In genomic region chr11:79977747-79978146, GRCm38 (mm10) we compare ENCODE assay signal across 4 mouse cellular contexts. TPM values are rescaled to one million over a fixed set of nuclear protein-coding genes. Genes with fewer than 3 reads are reported as not detected.
DNase-seq lines count a peak whose midpoint lies in the region; TF ChIP-seq lines count a peak whose summit lies in the region.
"Not testable (repeated sequence)": the region's sequence is repeated elsewhere in the genome, so short reads cannot be mapped to it uniquely, and the experiment has no call there.

No protein-coding gene starts in this region.

- TF ChIP-seq CTCF in ES-Bruce4 (IDR thresholded peaks at IDR 0.05; ENCODE audit: low read depth, low read length); MEL (IDR thresholded peaks at IDR 0.05 in 2 of 3, conservative IDR thresholded peaks at IDR 0.05 in 1 of 3; ENCODE audit: control insufficient read depth in 1 of 3, insufficient read depth in 1 of 3, low read depth in 2 of 3, low read length in 3 of 3, poor library complexity in 1 of 3, severe bottlenecking in 1 of 3): not testable (repeated sequence)

- DNase-seq in ES-E14 (ENCODE audit: low read depth, low spot score); MEL (ENCODE audit: low read depth, low spot score): not testable (repeated sequence)
- peak; percentile 45 for DNase-seq in R1 (ENCODE audit: low read depth, low spot score)

- not testable (repeated sequence) for TF ChIP-seq RAD21 in MEL (IDR thresholded peaks at IDR 0.05; ENCODE audit: low read depth, low read length)

- not testable (repeated sequence) for H3K4me1 ChIP-seq in ES-Bruce4 (ENCODE audit: control insufficient read depth, insufficient read depth, low read length); ES-E14 (ENCODE audit: control insufficient read depth in 2 of 2, insufficient read depth in 2 of 2, low read length in 2 of 2, poor library complexity in 1 of 2); MEL (ENCODE audit: control insufficient read depth in 1 of 2, insufficient read depth in 2 of 2, low read length in 2 of 2)

- in situ Hi-C loops in ES-E14 (cut with MboI; ENCODE audit: low sequenced_read_pairs in 2 of 2, unreplicated experiment in 2 of 2) = not testable (repeated sequence)

- TF ChIP-seq EP300 in ES-Bruce4 (IDR thresholded peaks at IDR 0.05; ENCODE audit: insufficient read depth, low read depth, low read length); MEL (IDR thresholded peaks at IDR 0.05; ENCODE audit: low read depth in 1 of 2, low read length in 2 of 2): not testable (repeated sequence)

- H3K79me2 ChIP-seq in MEL (ENCODE audit: control insufficient read depth, insufficient read depth, low read length, poor library complexity) = not testable (repeated sequence)

- not testable (repeated sequence) for H3K27me3 ChIP-seq in ES-Bruce4 (ENCODE audit: control insufficient read depth, insufficient read depth, low read length, poor library complexity, severe bottlenecking); MEL (ENCODE audit: control insufficient read depth in 1 of 2, insufficient read depth in 2 of 2, low read length in 2 of 2)

- H3K27ac ChIP-seq in ES-Bruce4 (ENCODE audit: insufficient read depth, low read length) (peak overlapping the region; percentile 99), ES-E14 (ENCODE audit: insufficient read depth, low read depth, low read length, poor library complexity, severe bottlenecking) (peak overlapping the region; percentile 92)
- H3K27ac ChIP-seq in MEL (ENCODE audit: control insufficient read depth, low read depth, low read length) = not testable (repeated sequence)

- H3K9ac ChIP-seq in ES-Bruce4 (ENCODE audit: low read depth, poor library complexity, severe bottlenecking); ES-E14 (ENCODE audit: insufficient read depth, low read depth, low read length, poor library complexity, severe bottlenecking); MEL (ENCODE audit: control insufficient read depth, low read depth, low read length, poor library complexity, severe bottlenecking): not testable (repeated sequence)

- TF ChIP-seq POLR2A in ES-Bruce4 (IDR thresholded peaks at IDR 0.05; ENCODE audit: insufficient read depth, low read length); MEL (IDR thresholded peaks at IDR 0.05; ENCODE audit: control insufficient read depth in 1 of 2, insufficient read depth in 1 of 2, low read depth in 1 of 2, low read length in 2 of 2, poor library complexity in 1 of 2): not testable (repeated sequence)

- peaks cover 15% of the 10 kb centered on the region for H3K9me3 ChIP-seq in ES-Bruce4 (replicated peaks; ENCODE audit: control insufficient read depth, insufficient read depth, low read length, poor library complexity, severe bottlenecking)
- not testable (repeated sequence) for H3K9me3 ChIP-seq in ES-E14 (ENCODE audit: control insufficient read depth, insufficient read depth, low read depth, low read length); MEL (replicated peaks; ENCODE audit: insufficient read depth, low read length)

- H3K36me3 ChIP-seq in ES-Bruce4 (ENCODE audit: control insufficient read depth, insufficient read depth, low read length, poor library complexity, severe bottlenecking); ES-E14 (ENCODE audit: control insufficient read depth, insufficient read depth, low read length, poor library complexity, severe bottlenecking); MEL (ENCODE audit: control insufficient read depth in 1 of 2, insufficient read depth in 2 of 2, low read length in 2 of 2): not testable (repeated sequence)

- H3K4me3 ChIP-seq in ES-Bruce4 (ENCODE audit: low read depth, low read length); ES-E14 (ENCODE audit: insufficient read depth in 1 of 2, low read depth in 1 of 2, low read length in 2 of 2, poor library complexity in 1 of 2, severe bottlenecking in 1 of 2); MEL (ENCODE audit: control insufficient read depth in 1 of 2, insufficient read depth in 1 of 2, low read depth in 2 of 2, low read length in 2 of 2): not testable (repeated sequence)

TF ChIP-seq in ES-E14, 5 proteins besides CTCF, POLR2A, EP300 and RAD21:
- peak; percentile 87 for TF ChIP-seq ZNF384 (IDR thresholded peaks at IDR 0.05; ENCODE audit: low read depth, low read length)

TF ChIP-seq in MEL, 35 proteins besides CTCF, POLR2A, EP300 and RAD21:
- TF ChIP-seq ZNF384 (IDR thresholded peaks at IDR 0.05; ENCODE audit: low read depth, low read length) = peak; percentile 50
TF ChIP-seq in MEL: peak in this region for 1; not testable (repeated sequence) for 34.

RNA-seq across cellular contexts. Expression of gene Suz12, which starts 15.2 kb away (rescaled TPM):
- 215 and 235 TPM in 2 replicates for polyA plus RNA-seq in ES-Bruce4 (2011; ENCODE audit: insufficient read depth, insufficient read length, low read depth, missing spikeins)
- 56.0 and 93.2 TPM in 2 replicates for total RNA-seq in ES-E14 (2012; rRNA removed)
- total RNA-seq in MEL (2012; rRNA removed) = 33.2 and 35.6 TPM in 2 replicates
- 100 to 1,000 TPM in 1 of 2 experiments, 10 to 100 TPM in 1; 43.9 to 191 TPM for polyA plus RNA-seq in MEL (2012; ENCODE audit: insufficient read depth in 1 of 2, insufficient read length in 2 of 2, low read depth in 1 of 2, low replicate concordance in 2 of 2, missing spikeins in 1 of 2)

RNA-seq across cellular contexts. Expression of gene Utp6, which starts 15.6 kb away (rescaled TPM):
- 108 and 117 TPM in 2 replicates for polyA plus RNA-seq in ES-Bruce4 (2011; ENCODE audit: insufficient read depth, insufficient read length, low read depth, missing spikeins)
- 54.3 and 79.7 TPM in 2 replicates for total RNA-seq in ES-E14 (2012; rRNA removed)
- 93.8 and 97.9 TPM in 2 replicates for total RNA-seq in MEL (2012; rRNA removed)
- 10 to 100 TPM in 1 of 2 experiments, not detected in 1; 88.6 TPM for polyA plus RNA-seq in MEL (2012; ENCODE audit: insufficient read depth in 1 of 2, insufficient read length in 2 of 2, low read depth in 1 of 2, low replicate concordance in 2 of 2, missing spikeins in 1 of 2)
